Mouse (Mus musculus) liver, embryonic 14.5 days (tissue): ENCODE results near the gene Cd5.

Source experiments
- CTCF ChIP-seq: IDR thresholded peaks from 2 replicates; pipeline ENCODE4 v1.5.1; 2016; ENCODE audit warnings: antibody characterized with exemption, low read depth, control low read depth
- EP300 ChIP-seq: IDR thresholded peaks from 2 replicates; pipeline ENCODE4 v1.6.1; 2016; ENCODE audit warnings: antibody characterized with exemption, low read depth

- TF ChIP-seq CTCF: no peak
- no peak for TF ChIP-seq EP300
Observed at GRCm38 (mm10) chr19:10735861-10736260, 2.9 kb downstream of the Cd5 start.
